In genomic region chr5:138160842-138161665, GRCm38 (mm10) we compare ENCODE assay signal across 8 mouse cellular contexts. TPM values are rescaled to one million over a fixed set of nuclear protein-coding genes. Genes with fewer than 3 reads are reported as not detected.
DNase-seq lines count a peak whose midpoint lies in the region; ATAC-seq and TF ChIP-seq lines count a peak whose summit lies in the region.

Gene Cops6 (plus strand): TSS chr5:138161071.

- H3K27me3 ChIP-seq in CH12.LX (replicated peaks) = no peaks in the 10 kb centered on the region
- no peaks in the 10 kb centered on the region for H3K27me3 ChIP-seq in forebrain, embryonic 12.5 days
- H3K27me3 ChIP-seq in heart, postnatal 0 days (ENCODE audit: control insufficient read depth, insufficient read depth, low read length) = no peaks in the 10 kb centered on the region
- H3K27me3 ChIP-seq in liver, embryonic 16.5 days (ENCODE audit: control insufficient read depth, insufficient read depth, low read depth, low read length) = no peaks in the 10 kb centered on the region
- no peaks in the 10 kb centered on the region for H3K27me3 ChIP-seq in neural tube, embryonic 13.5 days
- H3K27me3 ChIP-seq in testis, adult 2 months (ENCODE audit: control insufficient read depth, insufficient read depth, low read length) = no peaks in the 10 kb centered on the region

- peaks cover 0 to 22% of the 10 kb centered on the region in 2 experiments; a peak in 2 of 4 replicates for H3K4me1 ChIP-seq in CH12.LX (ENCODE audit: control insufficient read depth in 1 of 2, insufficient read depth in 2 of 2)
- H3K4me1 ChIP-seq in forebrain, embryonic 12.5 days = peaks cover 19% of the 10 kb centered on the region
- H3K4me1 ChIP-seq in heart, postnatal 0 days (ENCODE audit: control insufficient read depth, insufficient read depth) = peaks cover 6% of the 10 kb centered on the region; the same call in 1 of the 2 replicates
- H3K4me1 ChIP-seq in liver, embryonic 16.5 days (ENCODE audit: control insufficient read depth, low read depth, low read length) = peaks cover 26% of the 10 kb centered on the region
- H3K4me1 ChIP-seq in neural tube, embryonic 13.5 days (replicated peaks) = peaks cover 18% of the 10 kb centered on the region
- no peaks in the 10 kb centered on the region; the same call in 1 of the 2 replicates for H3K4me1 ChIP-seq in testis, adult 2 months (ENCODE audit: control insufficient read depth, insufficient read depth, low read length)

- peaks cover 6% of the 10 kb centered on the region; the same call in 1 of the 2 replicates for H3K79me2 ChIP-seq in CH12.LX (replicated peaks; ENCODE audit: control insufficient read depth, extremely low read depth, insufficient read depth, poor library complexity, severe bottlenecking)

- H3K4me3 ChIP-seq in CH12.LX (replicated peaks in 1 of 3; ENCODE audit: low read depth in 2 of 3, low read length in 2 of 3, poor library complexity in 1 of 3) = peak within 1 kb of the TSS; percentile 62 to 90 (median 79)
- peak within 1 kb of the TSS; percentile 57 for H3K4me3 ChIP-seq in forebrain, embryonic 12.5 days (replicated peaks)
- peak within 1 kb of the TSS; percentile 89 for H3K4me3 ChIP-seq in heart, postnatal 0 days (ENCODE audit: low read depth, low read length)
- peak within 1 kb of the TSS; percentile 92 for H3K4me3 ChIP-seq in liver, embryonic 16.5 days (ENCODE audit: low read depth, low read length)
- peak within 1 kb of the TSS; percentile 59 for H3K4me3 ChIP-seq in neural tube, embryonic 13.5 days
- H3K4me3 ChIP-seq in testis, adult 2 months (ENCODE audit: control insufficient read depth, low read depth, low read length) = peak within 1 kb of the TSS; percentile 83

- TF ChIP-seq RAD21 in CH12.LX (IDR thresholded peaks at IDR 0.05; ENCODE audit: low read depth, low read length) = no peak

- peak; percentile 89 for TF ChIP-seq POLR2A in CH12.LX (IDR thresholded peaks at IDR 0.05; ENCODE audit: low read depth, low read length)
- peak; percentile 73 for TF ChIP-seq POLR2A in testis, adult 2 months (IDR thresholded peaks at IDR 0.05; ENCODE audit: control insufficient read depth, low read depth, low read length)

- dilution Hi-C loops in CH12.LX (cut with MboI; ENCODE audit: extremely low pct_ligation_motif_present, extremely low pct_unique_long_range_greater_than_20kb, low sequenced_read_pairs) = no loop called here

- peaks cover 36 to 40% of the 10 kb centered on the region in 2 experiments for H3K36me3 ChIP-seq in CH12.LX (replicated peaks in 1 of 2; ENCODE audit: control insufficient read depth in 1 of 2, insufficient read depth in 1 of 2, low read length in 1 of 2)
- peaks cover 40% of the 10 kb centered on the region for H3K36me3 ChIP-seq in forebrain, embryonic 12.5 days (replicated peaks)
- peaks cover 38% of the 10 kb centered on the region for H3K36me3 ChIP-seq in heart, postnatal 0 days (replicated peaks; ENCODE audit: control insufficient read depth, insufficient read depth, low read length)
- H3K36me3 ChIP-seq in liver, embryonic 16.5 days (ENCODE audit: control insufficient read depth, insufficient read depth) = peaks cover 34% of the 10 kb centered on the region
- H3K36me3 ChIP-seq in neural tube, embryonic 13.5 days = peaks cover 39% of the 10 kb centered on the region
- peaks cover 1% of the 10 kb centered on the region; the same call in 1 of the 2 replicates for H3K36me3 ChIP-seq in testis, adult 2 months (ENCODE audit: control insufficient read depth, insufficient read depth, low read length)

- TF ChIP-seq EP300 in CH12.LX (IDR thresholded peaks at IDR 0.05; ENCODE audit: low read length) = no peak
- TF ChIP-seq EP300 in heart, postnatal 0 days (IDR thresholded peaks at IDR 0.05; ENCODE audit: low read depth) = no peak

- peak within 1 kb of the TSS; percentile 79 for H3K9ac ChIP-seq in CH12.LX (ENCODE audit: insufficient read depth, low read depth)
- H3K9ac ChIP-seq in forebrain, embryonic 12.5 days = peak within 1 kb of the TSS; percentile 73
- peak within 1 kb of the TSS; percentile 86 for H3K9ac ChIP-seq in heart, postnatal 0 days (replicated peaks; ENCODE audit: low read depth, low read length)
- H3K9ac ChIP-seq in liver, embryonic 16.5 days (ENCODE audit: low read depth, low read length) = peak within 1 kb of the TSS; percentile 86
- H3K9ac ChIP-seq in neural tube, embryonic 13.5 days = peak within 1 kb of the TSS; percentile 76

- under 1% methylated on average over 42 of the region's 42 CpGs for WGBS in forebrain, embryonic 12.5 days
- under 1% methylated on average over 42 of the region's 42 CpGs for WGBS in heart, postnatal 0 days
- under 1% methylated on average over 42 of the region's 42 CpGs for WGBS in liver, embryonic 16.5 days (ENCODE audit: insufficient replicate concordance)
- under 1% methylated on average over 42 of the region's 42 CpGs for WGBS in neural tube, embryonic 13.5 days

- peak within 1 kb of the TSS; percentile 88 for H3K4me2 ChIP-seq in CH12.LX (ENCODE audit: insufficient read depth, low read depth, poor library complexity, severe bottlenecking)
- peak within 1 kb of the TSS; percentile 60 for H3K4me2 ChIP-seq in forebrain, embryonic 12.5 days
- peak within 1 kb of the TSS; percentile 93 for H3K4me2 ChIP-seq in heart, postnatal 0 days (ENCODE audit: low read depth, low read length)
- H3K4me2 ChIP-seq in liver, embryonic 16.5 days (ENCODE audit: low read depth, low read length) = peak within 1 kb of the TSS; percentile 88
- peak within 1 kb of the TSS; percentile 76 for H3K4me2 ChIP-seq in neural tube, embryonic 13.5 days

- peak; percentile 95 for ATAC-seq in forebrain, embryonic 12.5 days (ENCODE audit: low FRiP score)
- peak; percentile 95 for ATAC-seq in heart, postnatal 0 days (ENCODE audit: insufficient read depth, low read depth)
- peak; percentile 97 for ATAC-seq in liver, embryonic 16.5 days (ENCODE audit: low read depth)
- ATAC-seq in neural tube, embryonic 13.5 days (ENCODE audit: low read depth) = peak; percentile 97

- in situ Hi-C loops in CH12.LX (cut with MboI; ENCODE audit: low pct_ligation_motif_present, low pct_unique_long_range_greater_than_20kb, low sequenced_read_pairs) = loop anchor here (5.0 kb wide), 1 partner anchor 54 kb away; no protein-coding TSS in a partner anchor

- DNase-seq in CH12.LX (ENCODE audit: extremely low read depth) = peak; percentile 93
- peak; percentile 88 for DNase-seq in c-Kit-positive CD71-positive TER-119-positive erythroid progenitor cells, embryonic 14.5 days (ENCODE audit: low spot score)
- peak; percentile 93 for DNase-seq in heart, postnatal 0 days (ENCODE audit: low spot score)
- peak; percentile 96 to 97 for DNase-seq in kidney, postnatal 4 days

- H3K27ac ChIP-seq in CH12.LX (ENCODE audit: insufficient read depth, low read depth) = no peak within 1 kb of the TSS
- H3K27ac ChIP-seq in forebrain, embryonic 12.5 days = peak within 1 kb of the TSS; percentile 33; the same call in 1 of the 2 replicates
- H3K27ac ChIP-seq in heart, postnatal 0 days (ENCODE audit: low read depth) = peak within 1 kb of the TSS; percentile 65
- H3K27ac ChIP-seq in liver, embryonic 16.5 days (ENCODE audit: low read length) = peak within 1 kb of the TSS; percentile 78
- H3K27ac ChIP-seq in neural tube, embryonic 13.5 days (replicated peaks) = peak within 1 kb of the TSS; percentile 30
- peak within 1 kb of the TSS; percentile 41; the same call in 1 of the 2 replicates for H3K27ac ChIP-seq in testis, adult 2 months (ENCODE audit: control insufficient read depth, insufficient read depth, low read depth, low read length)

- no peaks in the 10 kb centered on the region for H3K9me3 ChIP-seq in CH12.LX (replicated peaks; ENCODE audit: low read length)
- no peaks in the 10 kb centered on the region for H3K9me3 ChIP-seq in forebrain, embryonic 12.5 days
- no peaks in the 10 kb centered on the region for H3K9me3 ChIP-seq in heart, postnatal 0 days (replicated peaks; ENCODE audit: control insufficient read depth, low read length)
- H3K9me3 ChIP-seq in liver, embryonic 16.5 days (replicated peaks; ENCODE audit: control insufficient read depth, low read length) = no peaks in the 10 kb centered on the region
- H3K9me3 ChIP-seq in neural tube, embryonic 13.5 days = no peaks in the 10 kb centered on the region

- no peak for TF ChIP-seq CTCF in CH12.LX (conservative IDR thresholded peaks at IDR 0.05 in 1 of 2, IDR thresholded peaks at IDR 0.05 in 1 of 2; ENCODE audit: low read depth in 2 of 2, low read length in 2 of 2)
- TF ChIP-seq CTCF in heart, postnatal 0 days (IDR thresholded peaks at IDR 0.05; ENCODE audit: low read depth) = 0 out of 2 replicates have a peak, but pooled peaks have one; percentile 7
- TF ChIP-seq CTCF in testis, adult 2 months (IDR thresholded peaks at IDR 0.05; ENCODE audit: control insufficient read depth, insufficient read depth, insufficient replicate concordance, low read depth, low read length) = no peak

TF ChIP-seq in CH12.LX, 34 proteins besides CTCF, POLR2A, EP300 and RAD21 (continues in another document):
- peak; percentile 91; the same call in 1 of the 2 replicates for TF ChIP-seq KAT2A (IDR thresholded peaks at IDR 0.05; ENCODE audit: insufficient replicate concordance, low read length)
- no peak for TF ChIP-seq MYC (IDR thresholded peaks at IDR 0.05; ENCODE audit: low read depth, low read length)
- no peak for TF ChIP-seq UBTF (IDR thresholded peaks at IDR 0.05; ENCODE audit: low read depth, low read length)
- peak; percentile 97 for TF ChIP-seq TCF12 (IDR thresholded peaks at IDR 0.05; ENCODE audit: low read depth, low read length)
- peak; percentile 88 for TF ChIP-seq NELFE (IDR thresholded peaks at IDR 0.05; ENCODE audit: low read depth, low read length)
- peak; percentile 31; the same call in 1 of the 2 replicates for TF ChIP-seq GABPA (IDR thresholded peaks at IDR 0.05; ENCODE audit: insufficient replicate concordance, low read depth, low read length)
- peak; percentile 93 for TF ChIP-seq POLR2AphosphoS2 (IDR thresholded peaks at IDR 0.05; ENCODE audit: low read depth, low read length)
- 0 out of 2 replicates have a peak, but pooled peaks have one; percentile 15 for TF ChIP-seq ETS1 (conservative IDR thresholded peaks at IDR 0.05; ENCODE audit: low read depth, low read length)
- TF ChIP-seq HCFC1 (IDR thresholded peaks at IDR 0.05; ENCODE audit: low read depth, low read length) = peak; percentile 94
- peak; percentile 89 for TF ChIP-seq SIN3A (IDR thresholded peaks at IDR 0.05; ENCODE audit: low read length)
- TF ChIP-seq USF2 (conservative IDR thresholded peaks at IDR 0.05; ENCODE audit: low read depth, low read length) = no peak

RNA-seq across cellular contexts. Expression of gene Cops6, which starts in this region (rescaled TPM):
- total RNA-seq in CH12.LX (2012; rRNA removed) (78.4 and 80.6 TPM in 2 replicates), CH12.LX (2014; rRNA removed) (86.4 and 88.4 TPM in 2 replicates)
- polyA plus RNA-seq in CH12.LX (2012; ENCODE audit: insufficient read length, low read depth) = 205 and 210 TPM in 2 replicates
- polyA plus RNA-seq in forebrain, embryonic 12.5 days (2016; fragmentation: Nextera tagmentation; extraction: Ambion mirVana) = 274 and 282 TPM in 2 replicates
- total RNA-seq in heart, postnatal 0 days (2014; rRNA removed; ENCODE audit: low replicate concordance) = 39.9 and 45.6 TPM in 2 replicates
- polyA plus RNA-seq in heart, postnatal 0 days (2015; fragmentation: Nextera tagmentation; extraction: Ambion mirVana) = 281 and 291 TPM in 2 replicates
- 153 and 154 TPM in 2 replicates for polyA plus RNA-seq in liver, embryonic 16.5 days (2015; fragmentation: Nextera tagmentation; extraction: Ambion mirVana)
- polyA plus RNA-seq in neural tube, embryonic 13.5 days (2015; fragmentation: Nextera tagmentation; extraction: Ambion mirVana) = 307 and 311 TPM in 2 replicates
- 148 and 160 TPM in 2 replicates for polyA plus RNA-seq in testis, adult 2 months (2012; rRNA removed)
